Comparison of ENCODE assay signal across 19 mouse cellular contexts in genomic region chr11:115485155-115485554, GRCm38 (mm10). TPM values are rescaled to one million over a fixed set of nuclear protein-coding genes. Genes with fewer than 3 reads are reported as not detected.
A peak's percentile ranks its signal among the peaks of the same experiment; 100 is the strongest.
DNase-seq lines count a peak whose midpoint lies in the region; ATAC-seq and TF ChIP-seq lines count a peak whose summit lies in the region.
"Had no signal": no experiment of that assay in that cellular context is flagged by ENCODE, and none has a peak within 500 bp of the region (broad histone marks: within the 10 kb centered on the region; RNA-seq: fewer than 3 reads in every experiment).

No protein-coding gene starts in this region.

- peaks cover 14% of the 10 kb centered on the region for H3K4me1 ChIP-seq in hindbrain, embryonic 13.5 days (replicated peaks)
- no peaks in the 10 kb centered on the region; the same call in 1 of the 2 replicates for H3K4me1 ChIP-seq in hindbrain, embryonic 16.5 days (ENCODE audit: control insufficient read depth, insufficient read depth, low read depth, low read length)
- H3K4me1 ChIP-seq in limb, embryonic 14.5 days (ENCODE audit: control insufficient read depth, insufficient read depth, low read length), result no peaks in the 10 kb centered on the region
- H3K4me1 ChIP-seq in lung, postnatal 0 days (ENCODE audit: insufficient read depth, low read depth, low read length), result no peaks in the 10 kb centered on the region

- no peak overlapping the region; the same call in 1 of the 2 replicates for H3K27ac ChIP-seq in hindbrain, embryonic 13.5 days
- no peak overlapping the region for H3K27ac ChIP-seq in hindbrain, embryonic 16.5 days (ENCODE audit: low read depth, low read length)
- no peak overlapping the region for H3K27ac ChIP-seq in limb, embryonic 14.5 days (replicated peaks; ENCODE audit: low read depth, low read length)
- H3K27ac ChIP-seq in lung, postnatal 0 days (ENCODE audit: low read length), result no peak overlapping the region
- H3K27ac ChIP-seq: liver, embryonic 13.5 days had no signal

- TF ChIP-seq CTCF in lung, postnatal 0 days (IDR thresholded peaks at IDR 0.05), result no peak

- peaks cover 28% of the 10 kb centered on the region for H3K36me3 ChIP-seq in hindbrain, embryonic 13.5 days
- H3K36me3 ChIP-seq in hindbrain, embryonic 16.5 days (ENCODE audit: control insufficient read depth, insufficient read depth, low read length), result 0 out of 2 replicates have a peak, but pooled peaks cover 5% of the 10 kb centered on the region
- H3K36me3 ChIP-seq in limb, embryonic 14.5 days (ENCODE audit: control insufficient read depth, insufficient read depth, low read length), result peaks cover 16% of the 10 kb centered on the region; the same call in 1 of the 2 replicates
- H3K36me3 ChIP-seq in lung, postnatal 0 days (ENCODE audit: insufficient read depth, low read length), result 0 out of 2 replicates have a peak, but pooled peaks cover 6% of the 10 kb centered on the region

- DNase-seq in ES-CJ7 (ENCODE audit: low read depth, low spot score), result peak; percentile 75
- peak; percentile 71 for DNase-seq in embryo, embryonic 11 days
- DNase-seq in limb, embryonic 14.5 days (ENCODE audit: low spot score), result no peak
- DNase-seq in layer of hippocampus, adult 9-10 months (ENCODE audit: low spot score), result no peak
- DNase-seq in lung, postnatal 0 days (ENCODE audit: low spot score), result no peak
- DNase-seq: adrenal gland, postnatal 10 days; heart, postnatal 36 days; kidney, adult 2 months; layer of hippocampus, postnatal 36 days; liver, embryonic 13.5 days; lung, postnatal 4 days; thymus, postnatal 14 days had no signal

- H3K4me2 ChIP-seq in hindbrain, embryonic 13.5 days, result no peak overlapping the region
- H3K4me2 ChIP-seq in hindbrain, embryonic 16.5 days (ENCODE audit: low read length), result no peak overlapping the region
- no peak overlapping the region for H3K4me2 ChIP-seq in limb, embryonic 14.5 days (replicated peaks; ENCODE audit: low read depth, low read length, severe bottlenecking)
- no peak overlapping the region for H3K4me2 ChIP-seq in lung, postnatal 0 days (replicated peaks; ENCODE audit: low read depth, low read length)
- H3K4me2 ChIP-seq: liver, embryonic 13.5 days had no signal

- WGBS in hindbrain, embryonic 13.5 days, result 45% methylated on average over 12 of the region's 12 CpGs
- 41% methylated on average over 12 of the region's 12 CpGs for WGBS in hindbrain, embryonic 16.5 days
- 59% methylated on average over 12 of the region's 12 CpGs for WGBS in limb, embryonic 14.5 days
- 65% methylated on average over 12 of the region's 12 CpGs for WGBS in lung, postnatal 0 days

- no peak for ATAC-seq in hindbrain, embryonic 13.5 days (ENCODE audit: low FRiP score)
- ATAC-seq in hindbrain, embryonic 16.5 days, result no peak
- peak; percentile 42; the same call in 1 of the 2 replicates for ATAC-seq in limb, embryonic 14.5 days (ENCODE audit: low FRiP score, low read depth)
- no peak for ATAC-seq in monocyte, adult 5-6 weeks (replicated peaks; ENCODE audit: insufficient number of reproducible peaks, low FRiP score, low TSS enrichment, poor library complexity, severe bottlenecking)
- ATAC-seq in lung, postnatal 0 days, result no peak
- ATAC-seq: Patski had no signal

- H3K4me3 ChIP-seq in hindbrain, embryonic 13.5 days, result no peak overlapping the region
- no peak overlapping the region for H3K4me3 ChIP-seq in hindbrain, embryonic 16.5 days (ENCODE audit: low read length)
- no peak overlapping the region for H3K4me3 ChIP-seq in limb, embryonic 14.5 days (replicated peaks; ENCODE audit: low read length)
- no peak overlapping the region for H3K4me3 ChIP-seq in lung, postnatal 0 days (ENCODE audit: low read depth, low read length)
- H3K4me3 ChIP-seq: liver, embryonic 13.5 days had no signal

- H3K9me3 ChIP-seq in hindbrain, embryonic 13.5 days, result no peaks in the 10 kb centered on the region
- H3K9me3 ChIP-seq in hindbrain, embryonic 16.5 days (ENCODE audit: control insufficient read depth, low read length), result no peaks in the 10 kb centered on the region
- no peaks in the 10 kb centered on the region for H3K9me3 ChIP-seq in limb, embryonic 14.5 days (ENCODE audit: control insufficient read depth, low read length)
- H3K9me3 ChIP-seq in lung, postnatal 0 days (ENCODE audit: low read length), result no peaks in the 10 kb centered on the region
- H3K9me3 ChIP-seq: liver, embryonic 13.5 days had no signal

- TF ChIP-seq EP300 in lung, postnatal 0 days (IDR thresholded peaks at IDR 0.05), result no peak

- H3K9ac ChIP-seq in hindbrain, embryonic 13.5 days, result 0 out of 2 replicates have a peak overlapping the region, but pooled peaks have one; percentile 13
- no peak overlapping the region for H3K9ac ChIP-seq in hindbrain, embryonic 16.5 days (ENCODE audit: low read depth, low read length)
- no peak overlapping the region for H3K9ac ChIP-seq in limb, embryonic 14.5 days (ENCODE audit: low read depth, low read length, severe bottlenecking)
- no peak overlapping the region for H3K9ac ChIP-seq in lung, postnatal 0 days (replicated peaks; ENCODE audit: low read depth)
- H3K9ac ChIP-seq: liver, embryonic 13.5 days had no signal

- TF ChIP-seq POLR2A in limb, embryonic 14.5 days (IDR thresholded peaks at IDR 0.05; ENCODE audit: borderline replicate concordance, extremely low read depth, insufficient read depth, insufficient read length), result no peak

- no peaks in the 10 kb centered on the region for H3K27me3 ChIP-seq in hindbrain, embryonic 13.5 days
- H3K27me3 ChIP-seq in hindbrain, embryonic 16.5 days (replicated peaks; ENCODE audit: control insufficient read depth, insufficient read depth, low read length), result no peaks in the 10 kb centered on the region
- H3K27me3 ChIP-seq in limb, embryonic 14.5 days (ENCODE audit: control insufficient read depth, insufficient read depth, low read length), result no peaks in the 10 kb centered on the region
- no peaks in the 10 kb centered on the region for H3K27me3 ChIP-seq in lung, postnatal 0 days (replicated peaks; ENCODE audit: insufficient read depth, low read length)
- H3K27me3 ChIP-seq: liver, embryonic 13.5 days; Patski had no signal

RNA-seq across cellular contexts. Expression of gene Nt5c, which starts 6.5 kb away (rescaled TPM):
- polyA plus RNA-seq in hindbrain, embryonic 13.5 days (2015; fragmentation: Nextera tagmentation; extraction: Ambion mirVana), result 104 and 105 TPM in 2 replicates
- 95.8 and 104 TPM in 2 replicates for polyA plus RNA-seq in hindbrain, embryonic 16.5 days (2015; fragmentation: Nextera tagmentation; extraction: Ambion mirVana)
- polyA plus RNA-seq in limb, embryonic 14.5 days (2012; rRNA removed), result 51.8 and 55.4 TPM in 2 replicates
- polyA plus RNA-seq in limb, embryonic 14.5 days (2014; fragmentation: Nextera tagmentation; extraction: Ambion mirVana), result 70.6 and 76.6 TPM in 2 replicates
- total RNA-seq in monocyte, adult 5-6 weeks (2017), result 154 to 190 TPM (median 179 TPM) in 3 replicates
- 102 and 109 TPM in 2 replicates for polyA plus RNA-seq in lung, postnatal 0 days (2015; fragmentation: Nextera tagmentation; extraction: Ambion mirVana)

RNA-seq across cellular contexts. Expression of gene Armc7, which starts 9.7 kb away (rescaled TPM):
- 16.9 and 18.0 TPM in 2 replicates for polyA plus RNA-seq in hindbrain, embryonic 13.5 days (2015; fragmentation: Nextera tagmentation; extraction: Ambion mirVana)
- 16.8 and 19.4 TPM in 2 replicates for polyA plus RNA-seq in hindbrain, embryonic 16.5 days (2015; fragmentation: Nextera tagmentation; extraction: Ambion mirVana)
- polyA plus RNA-seq in limb, embryonic 14.5 days (2012; rRNA removed), result 7.5 and 9.7 TPM in 2 replicates
- 8.4 and 8.5 TPM in 2 replicates for polyA plus RNA-seq in limb, embryonic 14.5 days (2014; fragmentation: Nextera tagmentation; extraction: Ambion mirVana)
- 23.8 to 24.6 TPM (median 24.2 TPM) in 3 replicates for total RNA-seq in monocyte, adult 5-6 weeks (2017)
- polyA plus RNA-seq in lung, postnatal 0 days (2015; fragmentation: Nextera tagmentation; extraction: Ambion mirVana), result 6.4 and 9.0 TPM in 2 replicates

RNA-seq across cellular contexts. Expression of gene Slc16a5, which starts 22.9 kb away (rescaled TPM):
- polyA plus RNA-seq in hindbrain, embryonic 13.5 days (2015; fragmentation: Nextera tagmentation; extraction: Ambion mirVana), result 0.19 TPM in 1 of 2 replicates, not detected in the other
- polyA plus RNA-seq in hindbrain, embryonic 16.5 days (2015; fragmentation: Nextera tagmentation; extraction: Ambion mirVana), result 0.34 and 0.46 TPM in 2 replicates
- 0.04 and 0.08 TPM in 2 replicates for polyA plus RNA-seq in limb, embryonic 14.5 days (2012; rRNA removed)
- polyA plus RNA-seq in limb, embryonic 14.5 days (2014; fragmentation: Nextera tagmentation; extraction: Ambion mirVana), result not detected in 2 replicates
- 0.39 TPM in 1 of 3 replicates, not detected in the others for total RNA-seq in monocyte, adult 5-6 weeks (2017)
- polyA plus RNA-seq in lung, postnatal 0 days (2015; fragmentation: Nextera tagmentation; extraction: Ambion mirVana), result 0.07 and 0.13 TPM in 2 replicates
- total RNA-seq: heart, adult 8-10 months; heart, postnatal 36 days; layer of hippocampus, postnatal 36 days had no signal
- polyA plus RNA-seq: cortical plate, adult 2 months; liver, embryonic 13.5 days had no signal

RNA-seq across cellular contexts. Expression of gene Jpt1, which starts 29.0 kb away (rescaled TPM):
- 1,452 and 1,454 TPM in 2 replicates for polyA plus RNA-seq in hindbrain, embryonic 13.5 days (2015; fragmentation: Nextera tagmentation; extraction: Ambion mirVana)
- polyA plus RNA-seq in hindbrain, embryonic 16.5 days (2015; fragmentation: Nextera tagmentation; extraction: Ambion mirVana), result 1,336 TPM in 2 replicates
- 411 and 458 TPM in 2 replicates for polyA plus RNA-seq in limb, embryonic 14.5 days (2012; rRNA removed)
- polyA plus RNA-seq in limb, embryonic 14.5 days (2014; fragmentation: Nextera tagmentation; extraction: Ambion mirVana), result 541 and 547 TPM in 2 replicates
- total RNA-seq in monocyte, adult 5-6 weeks (2017), result 230 to 253 TPM (median 234 TPM) in 3 replicates
- 195 and 201 TPM in 2 replicates for polyA plus RNA-seq in lung, postnatal 0 days (2015; fragmentation: Nextera tagmentation; extraction: Ambion mirVana)

RNA-seq across cellular contexts. Expression of gene Trim80, which starts 44.8 kb away (rescaled TPM):
- not detected in 2 replicates for polyA plus RNA-seq in hindbrain, embryonic 13.5 days (2015; fragmentation: Nextera tagmentation; extraction: Ambion mirVana)
- polyA plus RNA-seq in hindbrain, embryonic 16.5 days (2015; fragmentation: Nextera tagmentation; extraction: Ambion mirVana), result 0.15 TPM in 1 of 2 replicates, not detected in the other
- not detected in 2 replicates for polyA plus RNA-seq in limb, embryonic 14.5 days (2012; rRNA removed)
- polyA plus RNA-seq in limb, embryonic 14.5 days (2014; fragmentation: Nextera tagmentation; extraction: Ambion mirVana), result 0.15 TPM in 1 of 2 replicates, not detected in the other
- not detected in 3 replicates for total RNA-seq in monocyte, adult 5-6 weeks (2017)
- polyA plus RNA-seq in lung, postnatal 0 days (2015; fragmentation: Nextera tagmentation; extraction: Ambion mirVana), result not detected in 2 replicates
- total RNA-seq: heart, postnatal 36 days; layer of hippocampus, postnatal 36 days had no signal
- polyA plus RNA-seq: C2C12; cortical plate, adult 2 months; Patski had no signal

Comparison
In these comparisons a context has a peak if more than half of its experiments do, and no peak if none do; other contexts are left out.
1. DNase-seq: peak in ES-CJ7 (single experiment) and embryo, embryonic 11 days (single experiment); none in limb, embryonic 14.5 days (single experiment), layer of hippocampus, adult 9-10 months (single experiment) and lung, postnatal 0 days (single experiment).